Mouse (Mus musculus): ENCODE measurements around the gene Gng4. TPM values are rescaled to one million over a fixed set of nuclear protein-coding genes. Genes with fewer than 3 reads are reported as not detected.
A peak's percentile ranks its signal among the peaks of the same experiment; 100 is the strongest.

Gene Gng4
- polyA plus RNA-seq, 1 experiment: 0.44 TPM

DNA sequence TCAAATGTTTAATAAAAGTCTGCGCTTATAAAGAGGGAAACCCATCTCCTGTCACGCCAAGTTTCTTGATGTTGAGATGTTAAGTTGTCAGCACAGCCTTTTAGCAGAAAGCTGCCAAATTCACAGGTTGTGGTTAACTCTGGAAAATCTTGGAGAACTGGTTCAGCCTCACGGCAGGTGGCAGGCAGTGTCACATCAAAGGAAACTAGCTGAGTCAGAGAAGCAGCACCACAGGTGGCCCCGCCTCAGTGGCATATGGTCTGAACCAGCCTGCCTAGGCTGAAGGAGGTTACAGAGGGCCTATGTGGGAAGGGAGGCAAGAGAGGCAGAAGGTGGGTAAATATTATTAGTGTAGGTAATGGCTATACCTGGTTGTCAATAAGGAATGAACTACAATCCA lies 61.2 kb downstream of the Gng4 start:
- TF ChIP-seq POLR2A (IDR thresholded peaks at IDR 0.05; ENCODE audit: low read depth, low read length): no peak
- TF ChIP-seq CTCF (IDR thresholded peaks at IDR 0.05; ENCODE audit: borderline replicate concordance, insufficient read depth, low read length): no peak
- no peaks in the 10 kb centered on the region for H3K4me1 ChIP-seq (ENCODE audit: control insufficient read depth, insufficient read depth, low read length)
- no peak overlapping the region for H3K4me3 ChIP-seq (ENCODE audit: insufficient read depth, low read length)
- no peak overlapping the region for H3K27ac ChIP-seq (ENCODE audit: insufficient read depth, low read length)

DNA sequence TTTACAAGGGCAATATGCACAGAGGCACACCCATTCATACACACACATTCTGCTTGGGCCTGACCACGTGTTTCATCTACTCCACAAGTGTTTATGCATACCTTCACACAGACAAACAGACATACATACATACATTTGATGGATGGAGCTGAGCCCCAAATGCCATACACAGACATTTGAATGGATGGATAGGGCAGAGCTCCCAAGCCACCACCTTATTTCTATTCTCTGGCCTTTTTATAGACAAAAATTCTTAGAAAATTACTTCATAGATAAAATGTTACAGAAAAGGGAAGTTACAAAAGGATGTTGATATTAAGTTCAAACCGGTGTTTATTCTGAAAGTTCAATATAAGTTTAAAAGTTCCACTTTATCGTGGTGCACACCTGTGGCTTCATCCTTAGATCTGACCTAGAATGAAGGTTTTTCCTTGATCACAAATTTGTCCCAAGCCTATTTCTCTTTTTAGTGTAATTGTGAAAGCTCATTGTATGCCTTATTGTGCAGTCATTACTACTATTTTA lies 63.3 kb downstream of the Gng4 start:
- TF ChIP-seq CTCF (IDR thresholded peaks at IDR 0.05; ENCODE audit: borderline replicate concordance, insufficient read depth, low read length) (no peak), POLR2A (IDR thresholded peaks at IDR 0.05; ENCODE audit: low read depth, low read length) (no peak)
- H3K4me3 ChIP-seq (ENCODE audit: insufficient read depth, low read length): no peak overlapping the region
- no peak overlapping the region for H3K27ac ChIP-seq (ENCODE audit: insufficient read depth, low read length)
- no peaks in the 10 kb centered on the region for H3K4me1 ChIP-seq (ENCODE audit: control insufficient read depth, insufficient read depth, low read length)

GRCm38 (mm10) chr13:13857190-13857589 lies 73.3 kb downstream of the Gng4 start:
- TF ChIP-seq CTCF (IDR thresholded peaks at IDR 0.05; ENCODE audit: borderline replicate concordance, insufficient read depth, low read length) (no peak), POLR2A (IDR thresholded peaks at IDR 0.05; ENCODE audit: low read depth, low read length) (no peak)
- H3K27ac ChIP-seq (ENCODE audit: insufficient read depth, low read length): no peak overlapping the region
- no peaks in the 10 kb centered on the region for H3K4me1 ChIP-seq (ENCODE audit: control insufficient read depth, insufficient read depth, low read length)
- no peak overlapping the region for H3K4me3 ChIP-seq (ENCODE audit: insufficient read depth, low read length)

DNA sequence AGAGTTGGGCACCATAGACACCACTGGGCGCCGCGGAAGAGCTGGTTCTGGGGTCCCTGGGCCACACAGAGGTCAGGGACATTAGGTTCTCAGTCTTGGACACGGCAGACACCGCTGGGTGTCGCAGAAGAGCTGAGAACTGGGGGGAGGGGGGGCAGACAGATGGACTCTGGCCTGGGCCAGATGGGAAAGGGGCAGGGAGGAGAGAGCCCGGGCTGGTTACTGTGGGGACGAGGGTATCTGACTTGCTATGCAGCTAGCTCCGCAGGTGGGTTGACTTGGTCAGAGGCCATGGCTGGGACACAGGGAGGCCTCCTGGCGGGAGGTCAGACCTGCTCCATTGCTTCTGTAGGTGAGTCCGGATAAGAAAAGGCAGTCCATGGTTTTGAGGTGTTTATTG lies 78.5 kb downstream of the Gng4 start:
- H3K27ac ChIP-seq (ENCODE audit: insufficient read depth, low read length): no peak overlapping the region
- no peaks in the 10 kb centered on the region for H3K4me1 ChIP-seq (ENCODE audit: control insufficient read depth, insufficient read depth, low read length)

GRCm38 (mm10) chr13:13862941-13863340 lies 79.1 kb downstream of the Gng4 start:
- TF ChIP-seq CTCF (IDR thresholded peaks at IDR 0.05; ENCODE audit: borderline replicate concordance, insufficient read depth, low read length) (no peak), POLR2A (IDR thresholded peaks at IDR 0.05; ENCODE audit: low read depth, low read length) (no peak)
- no peak overlapping the region for H3K27ac ChIP-seq (ENCODE audit: insufficient read depth, low read length)
- H3K4me1 ChIP-seq (ENCODE audit: control insufficient read depth, insufficient read depth, low read length): no peaks in the 10 kb centered on the region
- no peak overlapping the region for H3K4me3 ChIP-seq (ENCODE audit: insufficient read depth, low read length)

More for the DNA sequence above, 78.5 kb downstream of the Gng4 start:
- H3K4me3 ChIP-seq (ENCODE audit: insufficient read depth, low read length): no peak overlapping the region
- TF ChIP-seq CTCF (IDR thresholded peaks at IDR 0.05; ENCODE audit: borderline replicate concordance, insufficient read depth, low read length) (no peak), POLR2A (IDR thresholded peaks at IDR 0.05; ENCODE audit: low read depth, low read length) (no peak)

DNA sequence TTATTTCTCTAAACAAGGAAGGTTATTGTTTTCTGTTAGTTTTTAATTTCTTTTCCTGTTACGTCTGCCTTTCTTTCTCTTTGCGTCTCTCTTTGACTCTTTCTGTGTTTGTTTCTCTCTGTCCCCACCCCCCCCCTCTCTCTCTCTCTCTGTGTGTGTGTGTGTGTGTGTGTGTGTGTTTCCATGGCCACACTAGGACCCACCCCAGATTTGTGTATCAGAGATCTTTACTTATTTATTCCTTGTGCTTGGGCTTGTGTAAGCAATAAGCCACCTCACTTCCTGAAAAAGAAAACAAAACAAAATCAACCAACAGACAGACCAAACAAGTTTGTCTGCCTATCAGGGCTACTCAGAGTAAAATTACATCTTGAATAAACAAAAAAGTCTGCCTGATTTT lies 82.5 kb downstream of the Gng4 start:
- TF ChIP-seq CTCF (IDR thresholded peaks at IDR 0.05; ENCODE audit: borderline replicate concordance, insufficient read depth, low read length) (no peak), POLR2A (IDR thresholded peaks at IDR 0.05; ENCODE audit: low read depth, low read length) (no peak)
- Histone ChIP-seq H3K4me1 (ENCODE audit: control insufficient read depth, insufficient read depth, low read length) (no peaks in the 10 kb centered on the region), H3K27ac (ENCODE audit: insufficient read depth, low read length) (no peak overlapping the region), H3K4me3 (ENCODE audit: insufficient read depth, low read length) (no peak overlapping the region)

- TF ChIP-seq CTCF (IDR thresholded peaks at IDR 0.05; ENCODE audit: borderline replicate concordance, insufficient read depth, low read length) (no peak), POLR2A (IDR thresholded peaks at IDR 0.05; ENCODE audit: low read depth, low read length) (no peak)
- Histone ChIP-seq H3K4me1 (ENCODE audit: control insufficient read depth, insufficient read depth, low read length) (no peaks in the 10 kb centered on the region), H3K27ac (ENCODE audit: insufficient read depth, low read length) (no peak overlapping the region), H3K4me3 (ENCODE audit: insufficient read depth, low read length) (no peak overlapping the region)
Measured at GRCm38 (mm10) chr13:13867078-13867759, 83.4 kb downstream of the Gng4 start.

DNA sequence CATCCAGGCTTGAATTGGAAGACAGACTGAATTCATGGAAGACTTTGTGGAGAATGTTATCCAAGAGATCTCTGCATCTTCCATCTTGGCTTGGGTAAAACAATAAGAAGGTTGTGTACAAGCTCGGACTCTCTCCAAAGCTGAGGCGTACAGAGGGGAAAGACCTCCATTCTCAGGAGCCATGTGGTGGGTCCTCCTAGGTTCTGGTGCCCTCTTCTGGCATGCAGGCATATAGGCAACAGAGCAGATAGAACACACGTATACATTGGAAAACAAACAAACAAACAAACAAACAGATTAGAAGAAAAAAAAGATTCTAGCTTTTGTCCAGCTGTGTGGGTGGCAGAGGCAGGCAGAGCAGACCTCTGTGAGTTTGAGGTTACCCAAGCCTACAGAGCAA lies 84.1 kb downstream of the Gng4 start:
- TF ChIP-seq CTCF (IDR thresholded peaks at IDR 0.05; ENCODE audit: borderline replicate concordance, insufficient read depth, low read length): peak; percentile 44; the same call in 1 of the 2 replicates
- no peak for TF ChIP-seq POLR2A (IDR thresholded peaks at IDR 0.05; ENCODE audit: low read depth, low read length)

More for the DNA sequence above, 84.1 kb downstream of the Gng4 start:
- Histone ChIP-seq H3K4me3 (ENCODE audit: insufficient read depth, low read length) (no peak overlapping the region), H3K27ac (ENCODE audit: insufficient read depth, low read length) (no peak overlapping the region), H3K4me1 (ENCODE audit: control insufficient read depth, insufficient read depth, low read length) (no peaks in the 10 kb centered on the region)

Other genes starting within 250 kb of the Gng4 start
- gene Lyst, start 193.7 kb upstream of the Gng4 start, polyA plus RNA-seq (2011; ENCODE audit: insufficient read length, low read depth, missing spikeins): 12.2 and 14.1 TPM in 2 replicates
- 41.1 and 44.5 TPM in 2 replicates for gene B3galnt2, start 170.4 kb downstream of the Gng4 start, polyA plus RNA-seq (2011; ENCODE audit: insufficient read length, low read depth, missing spikeins)

All from embryonic fibroblast, embryonic 13.5 days (primary cell).